Mouse (Mus musculus) megakaryocyte, adult 5-6 weeks (primary cell): ENCODE measurements around the gene Magea5. TPM values are rescaled to one million over a fixed set of nuclear protein-coding genes. Genes with fewer than 3 reads are reported as not detected.
"Not testable (repeated sequence)": the region's sequence is repeated elsewhere in the genome, so short reads cannot be mapped to it uniquely, and the experiment has no call there.

Source experiments
- ATAC-seq: 2 replicates; pipeline ENCODE4 v1.8.0; 2016; ENCODE audit warnings: mild to moderate bottlenecking, inconsistent platforms; ENCODE audit not compliant: poor library complexity, severe bottlenecking
- total RNA-seq, 2 experiments: library from RNA; stranded (forward) in 1 of 2; stranded (reverse) in 1 of 2; fragments of 153-499, 151-499 nt in 1 of 2; fragments of 221-1000, 200-1000 nt in 1 of 2; gene quantifications; 2 replicates each; pipeline versions ENCODE4 v1.2.3 to v1.2.4; 2015 to 2017

Magea5 gene
- not detected in 2 replicates for total RNA-seq (2015)
- total RNA-seq (2017), result not detected in 2 replicates

DNA sequence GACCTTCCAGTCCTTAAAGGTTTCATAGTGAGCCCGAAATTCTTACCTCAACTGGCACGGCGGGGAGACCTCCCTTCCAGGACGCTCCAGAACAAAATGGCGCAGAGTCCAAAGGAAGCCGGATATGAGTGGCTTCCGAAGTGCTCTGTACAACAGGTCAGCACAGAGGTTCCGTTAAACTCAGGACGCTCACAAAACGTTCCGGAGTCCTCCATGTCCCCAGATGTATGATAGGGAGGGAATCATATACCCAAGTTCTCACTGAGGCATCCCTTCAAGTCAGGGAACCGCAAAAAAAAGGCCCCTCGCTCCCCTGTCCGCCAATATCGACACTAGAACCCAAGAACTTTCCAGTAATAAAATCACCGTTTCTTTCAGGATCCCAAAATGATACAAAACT, at the start of gene Magea5:
TSS of gene Magea5 (minus strand) at position 101 of the 400 bp plus-strand sequence.
- ATAC-seq, result not testable (repeated sequence)

GRCm38 (mm10) chrX:155098024-155098423, 35.1 kb upstream of the Magea5 start:
- ATAC-seq, result 0 out of 2 replicates have a peak, but pooled peaks have one; percentile 12

DNA sequence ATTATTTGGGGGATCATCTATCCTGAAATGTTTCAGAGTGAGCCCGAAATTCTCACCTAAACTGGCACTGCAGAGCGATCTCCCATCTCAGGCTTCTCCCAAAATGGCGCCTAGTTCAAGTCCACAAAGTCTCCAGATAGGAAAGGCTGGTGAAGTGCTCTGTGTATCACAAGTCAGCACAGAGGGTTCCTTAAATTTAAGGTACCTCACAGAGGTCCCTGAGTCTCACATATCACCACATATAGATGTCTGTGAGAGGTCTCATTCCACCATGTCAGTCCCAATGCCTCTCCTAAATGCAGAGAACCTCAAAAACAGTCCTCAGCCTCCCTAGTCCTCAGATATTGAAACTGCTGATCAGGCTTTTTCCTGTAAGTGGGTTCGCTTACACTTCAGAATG, 30.6 kb upstream of the Magea5 start, which contains the start of gene Magea2:
TSS of gene Magea2 (minus strand) at position 101 of the 400 bp plus-strand sequence.
- not testable (repeated sequence) for ATAC-seq

- ATAC-seq, result not testable (repeated sequence)
Observed at GRCm38 (mm10) chrX:155089693-155090092, 26.7 kb upstream of the Magea5 start, which contains the start of gene Magea1. Gene Magea1 (minus strand): TSS chrX:155089793.

Other genes starting within 250 kb of the Magea5 start
- gene Cldn34b1, start 172.9 kb downstream of the Magea5 start, total RNA-seq (2015), result not detected in 2 replicates
- gene Cldn34b1, start 172.9 kb downstream of the Magea5 start, total RNA-seq (2017), result not detected in 2 replicates
- not detected in 2 replicates for gene Magea6, start 127.2 kb downstream of the Magea5 start, total RNA-seq (2015)
- not detected in 2 replicates for gene Magea6, start 127.2 kb downstream of the Magea5 start, total RNA-seq (2017)
- gene Magea3, start 113.6 kb downstream of the Magea5 start, total RNA-seq (2015), result not detected in 2 replicates
- not detected in 2 replicates for gene Magea3, start 113.6 kb downstream of the Magea5 start, total RNA-seq (2017)
- not detected in 2 replicates for gene Magea8, start 67.3 kb downstream of the Magea5 start, total RNA-seq (2015)
- gene Magea8, start 67.3 kb downstream of the Magea5 start, total RNA-seq (2017), result not detected in 2 replicates
- gene Magea1, start 26.6 kb upstream of the Magea5 start, total RNA-seq (2015), result not detected in 2 replicates
- gene Magea1, start 26.6 kb upstream of the Magea5 start, total RNA-seq (2017), result not detected in 2 replicates
- not detected in 2 replicates for gene Magea2, start 30.5 kb upstream of the Magea5 start, total RNA-seq (2015)
- not detected in 2 replicates for gene Magea2, start 30.5 kb upstream of the Magea5 start, total RNA-seq (2017)
- not detected in 2 replicates for gene Cldn34b2, start 65.3 kb upstream of the Magea5 start, total RNA-seq (2015)
- not detected in 2 replicates for gene Cldn34b2, start 65.3 kb upstream of the Magea5 start, total RNA-seq (2017)
- gene Sat1, start 153.3 kb upstream of the Magea5 start, total RNA-seq (2015), result 801 and 834 TPM in 2 replicates
- 703 and 873 TPM in 2 replicates for gene Sat1, start 153.3 kb upstream of the Magea5 start, total RNA-seq (2017)
- 105 and 124 TPM in 2 replicates for gene Acot9, start 199.3 kb upstream of the Magea5 start, total RNA-seq (2015)
- gene Acot9, start 199.3 kb upstream of the Magea5 start, total RNA-seq (2017), result 109 and 111 TPM in 2 replicates